Mouse (Mus musculus) CH12.LX (cell line): ENCODE data around the gene Bcl7b. TPM values are rescaled to one million over a fixed set of nuclear protein-coding genes. Genes with fewer than 3 reads are reported as not detected.

Experiments
- DNase-seq: peaks from one replicate; pipeline ENCODE4 v3.0.0-alpha.2; 2013; ENCODE audit errors: extremely low read depth
- H3K27ac ChIP-seq: 2 replicates; pipeline ENCODE4 v1.5.1; 2012; ENCODE audit warnings: low read depth, mild to moderate bottlenecking, control low read depth, moderate library complexity; ENCODE audit not compliant: insufficient read depth
- H3K27me3 ChIP-seq: replicated peaks from 2 replicates; pipeline ENCODE3; 2012; ENCODE audit warnings: inconsistent platforms
- H3K36me3 ChIP-seq, 2 experiments: replicated peaks in 1 of 2; 2 replicates each; pipeline versions ENCODE3 to v1.6.1; 2012; ENCODE audit warnings: inconsistent platforms in 1 of 2, low read length in 1 of 2, mild to moderate bottlenecking in 1 of 2, mixed read lengths in 1 of 2, moderate library complexity in 1 of 2; ENCODE audit not compliant: control insufficient read depth in 1 of 2, insufficient read depth in 1 of 2
- H3K4me1 ChIP-seq, 2 experiments: 2 replicates each; pipeline ENCODE4 v1.6.1; 2012; ENCODE audit warnings: inconsistent platforms in 1 of 2, moderate library complexity in 1 of 2; ENCODE audit not compliant: insufficient read depth in 2 of 2, control insufficient read depth in 1 of 2
- H3K4me2 ChIP-seq: 2 replicates; pipeline ENCODE4 v1.6.1; 2012; ENCODE audit warnings: low read depth, mild to moderate bottlenecking, control low read depth; ENCODE audit not compliant: poor library complexity, insufficient read depth, severe bottlenecking
- H3K4me3 ChIP-seq, 3 experiments: fragments of 150-350 bp in 1 of 3; sonication (generic) in 1 of 3; replicated peaks in 1 of 3; 2 replicates each; pipeline versions ENCODE3 to v1.5.1; 2011 to 2012; ENCODE audit warnings: low read depth in 2 of 3, low read length in 2 of 3, mild to moderate bottlenecking in 2 of 3, moderate library complexity in 2 of 3, control low read depth in 1 of 3, improper control_type of control experiment in 1 of 3, inconsistent platforms in 1 of 3, mixed read lengths in 1 of 3; ENCODE audit not compliant: poor library complexity in 1 of 3
- H3K79me2 ChIP-seq: replicated peaks from 2 replicates; pipeline ENCODE4 v1.6.1; 2012; ENCODE audit warnings: mild to moderate bottlenecking, moderate library complexity; ENCODE audit not compliant: control insufficient read depth, poor library complexity, insufficient read depth, severe bottlenecking; ENCODE audit errors: extremely low read depth
- H3K9ac ChIP-seq: 2 replicates; pipeline ENCODE4 v1.6.1; 2012; ENCODE audit warnings: low read depth, mild to moderate bottlenecking, control low read depth, moderate library complexity; ENCODE audit not compliant: insufficient read depth
- H3K9me3 ChIP-seq: replicated peaks from 2 replicates; pipeline ENCODE3; 2012; ENCODE audit warnings: low read length, inconsistent platforms, mixed read lengths
- BHLHE40 ChIP-seq: IDR thresholded peaks from 2 replicates; pipeline ENCODE4 v1.6.1; 2011; ENCODE audit warnings: mild to moderate bottlenecking, low read depth, low read length, improper control_type of control experiment
- CHD1 ChIP-seq: IDR thresholded peaks from 2 replicates; pipeline ENCODE4 v1.6.1; 2012; ENCODE audit warnings: low read depth, low read length, improper control_type of control experiment, inconsistent platforms
- CTCF ChIP-seq, 2 experiments: IDR thresholded peaks in 1 of 2; conservative IDR thresholded peaks in 1 of 2; 2 replicates each; pipeline ENCODE4 v1.5.1; 2011 to 2012; ENCODE audit warnings: low read depth in 2 of 2, low read length in 2 of 2, improper control_type of control experiment in 1 of 2, inconsistent platforms in 1 of 2, mild to moderate bottlenecking in 1 of 2, moderate library complexity in 1 of 2
- E2F4 ChIP-seq: IDR thresholded peaks from 2 replicates; pipeline ENCODE4 v1.6.1; 2011; ENCODE audit warnings: low read depth, low read length, improper control_type of control experiment; ENCODE audit not compliant: insufficient replicate concordance
- ELF1 ChIP-seq: IDR thresholded peaks from 2 replicates; pipeline ENCODE4 v1.6.1; 2014; ENCODE audit warnings: low read depth, mild to moderate bottlenecking, inconsistent platforms, low read length, improper control_type of control experiment
- EP300 ChIP-seq: IDR thresholded peaks from 2 replicates; pipeline ENCODE4 v1.6.1; 2011; ENCODE audit warnings: low read length, improper control_type of control experiment
- HCFC1 ChIP-seq: IDR thresholded peaks from 2 replicates; pipeline ENCODE4 v1.6.1; 2012; ENCODE audit warnings: low read depth, mild to moderate bottlenecking, inconsistent platforms, low read length, improper control_type of control experiment
- JUN ChIP-seq: IDR thresholded peaks from 2 replicates; pipeline ENCODE4 v1.6.1; 2011; ENCODE audit warnings: low read depth, mild to moderate bottlenecking, low read length, improper control_type of control experiment, moderate library complexity; ENCODE audit not compliant: insufficient read depth
- JUND ChIP-seq: conservative IDR thresholded peaks from 2 replicates; pipeline ENCODE4 v1.6.1; 2011; ENCODE audit warnings: low read depth, low read length, improper control_type of control experiment
- MAFK ChIP-seq: IDR thresholded peaks from 2 replicates; pipeline ENCODE4 v1.6.1; 2011; ENCODE audit warnings: low read length, improper control_type of control experiment; ENCODE audit not compliant: insufficient replicate concordance
- MAX ChIP-seq: IDR thresholded peaks from 2 replicates; pipeline ENCODE4 v1.6.1; 2011; ENCODE audit warnings: low read length, improper control_type of control experiment
- MAZ ChIP-seq: IDR thresholded peaks from 2 replicates; pipeline ENCODE4 v1.6.1; 2012; ENCODE audit warnings: low read depth, mild to moderate bottlenecking, inconsistent platforms, low read length, improper control_type of control experiment, moderate library complexity
- MXI1 ChIP-seq: IDR thresholded peaks from 2 replicates; pipeline ENCODE4 v1.6.1; 2011; ENCODE audit warnings: mild to moderate bottlenecking, low read depth, low read length, improper control_type of control experiment
- NELFE ChIP-seq: IDR thresholded peaks from 2 replicates; pipeline ENCODE4 v1.6.1; 2011; ENCODE audit warnings: low read depth, low read length, improper control_type of control experiment
- NRF1 ChIP-seq: IDR thresholded peaks from 2 replicates; pipeline ENCODE4 v1.6.1; 2014; ENCODE audit warnings: low read depth, mild to moderate bottlenecking, inconsistent platforms, low read length, improper control_type of control experiment, moderate library complexity
- PAX5 ChIP-seq: IDR thresholded peaks from 2 replicates; pipeline ENCODE4 v1.6.1; 2012; ENCODE audit warnings: low read length, inconsistent platforms, mixed read lengths
- POLR2AphosphoS2 ChIP-seq: IDR thresholded peaks from 2 replicates; pipeline ENCODE4 v1.6.1; 2011; ENCODE audit warnings: low read depth, low read length, improper control_type of control experiment
- RCOR1 ChIP-seq: conservative IDR thresholded peaks from 2 replicates; pipeline ENCODE4 v1.6.1; 2012; ENCODE audit warnings: low read depth, mild to moderate bottlenecking, inconsistent platforms, low read length, improper control_type of control experiment
- SIN3A ChIP-seq: IDR thresholded peaks from 2 replicates; pipeline ENCODE4 v1.6.1; 2012; ENCODE audit warnings: low read length, improper control_type of control experiment, inconsistent platforms
- TBP ChIP-seq: conservative IDR thresholded peaks from 2 replicates; pipeline ENCODE4 v1.6.1; 2011; ENCODE audit warnings: low read depth, low read length, improper control_type of control experiment
- TCF12 ChIP-seq: IDR thresholded peaks from 2 replicates; pipeline ENCODE4 v1.6.1; 2014; ENCODE audit warnings: low read depth, mild to moderate bottlenecking, inconsistent platforms, low read length, improper control_type of control experiment
- UBTF ChIP-seq: IDR thresholded peaks from 2 replicates; pipeline ENCODE4 v1.6.1; 2012; ENCODE audit warnings: low read depth, mild to moderate bottlenecking, inconsistent platforms, low read length, improper control_type of control experiment, moderate library complexity
- USF1 ChIP-seq: IDR thresholded peaks from 2 replicates; pipeline ENCODE4 v1.6.1; 2014; ENCODE audit warnings: low read depth, mild to moderate bottlenecking, inconsistent platforms, low read length, improper control_type of control experiment
- USF2 ChIP-seq: conservative IDR thresholded peaks from 2 replicates; pipeline ENCODE4 v1.6.1; 2011; ENCODE audit warnings: low read depth, low read length, improper control_type of control experiment
- ZC3H11A ChIP-seq: IDR thresholded peaks from 2 replicates; pipeline ENCODE4 v1.6.1; 2012; ENCODE audit warnings: low read depth, mild to moderate bottlenecking, inconsistent platforms, low read length, improper control_type of control experiment
- dilution Hi-C: fragments of 300-500 bp; cut with MboI; formaldehyde crosslinking; loops from 2 replicates; pipeline ENCODE4 v1.14.3; 2020; ENCODE audit warnings: low sequenced_read_pairs; ENCODE audit not compliant: extremely low pct_unique_long_range_greater_than_20kb, extremely low pct_ligation_motif_present
- in situ Hi-C: fragments of 300-500 bp; cut with MboI; formaldehyde crosslinking; loops from 3 replicates; pipeline ENCODE4 v1.14.3; 2019; ENCODE audit warnings: low sequenced_read_pairs, low pct_ligation_motif_present, low pct_unique_long_range_greater_than_20kb, mixed read lengths
- polyA plus RNA-seq: library from polyadenylated mRNA; unstranded; fragments of >175 nt; gene quantifications from 2 replicates; pipeline ENCODE4 v1.2.1, GENCODE M21; 2012; ENCODE audit warnings: low read depth; ENCODE audit not compliant: insufficient read length
- total RNA-seq, 2 experiments: library from RNA; depleted of rRNA; stranded (reverse); fragments of 300-350 nt in 1 of 2; fragments of >200 nt in 1 of 2; gene quantifications; 2 replicates each; pipeline ENCODE4 v1.2.3; 2012 to 2014

Bcl7b gene
- total and polyA plus RNA-seq, 3 experiments: 20.1 to 40.8 (median 24.1) TPM

GRCm38 (mm10) chr5:135134534-135134933, 33.5 kb upstream of the Bcl7b start (continued):
- TF ChIP-seq MAX: no peak
- TF ChIP-seq ZC3H11A: no peak
- no peak for TF ChIP-seq MXI1
- TF ChIP-seq JUN: no peak
- no peak for TF ChIP-seq USF2

- peaks cover 2 to 3% of the 10 kb centered on the region in 2 experiments; a peak in 3 of 4 replicates for H3K4me1 ChIP-seq
- in situ Hi-C loops: no loop called here
Observed at GRCm38 (mm10) chr5:135139881-135140280, 28.2 kb upstream of the Bcl7b start.

GRCm38 (mm10) chr5:135144469-135144868, 23.6 kb upstream of the Bcl7b start:
- dilution Hi-C loops (no loop called here), in situ Hi-C loops (no loop called here)
- Histone ChIP-seq H3K4me3 (no peak overlapping the region), H3K27ac (no peak overlapping the region), H3K4me1 (peaks cover 0 to 8% of the 10 kb centered on the region in 2 experiments; a peak in 2 of 4 replicates), H3K9ac (no peak overlapping the region), H3K9me3 (peaks cover 6% of the 10 kb centered on the region), H3K79me2 (no peaks in the 10 kb centered on the region), H3K4me2 (no peak overlapping the region), H3K27me3 (peaks cover 40% of the 10 kb centered on the region), H3K36me3 (no peaks in the 10 kb centered on the region)
- no peak for DNase-seq
- TF ChIP-seq SIN3A (no peak), EP300 (no peak), ELF1 (no peak), MXI1 (no peak), MAFK (no peak), POLR2AphosphoS2 (no peak), UBTF (no peak), RCOR1 (no peak), CHD1 (no peak), PAX5 (no peak), TBP (no peak), JUND (no peak), HCFC1 (no peak), NRF1 (no peak), NELFE (no peak), E2F4 (no peak), TCF12 (no peak), BHLHE40 (no peak), CTCF (conservative IDR thresholded peaks at IDR 0.05 in 1 of 2, IDR thresholded peaks at IDR 0.05 in 1 of 2; ENCODE audit: low read depth in 2 of 2, low read length in 2 of 2) (no peak)

More at GRCm38 (mm10) chr5:135139881-135140280, 28.2 kb upstream of the Bcl7b start:
- H3K36me3 ChIP-seq: no peaks in the 10 kb centered on the region
- H3K4me3 ChIP-seq: no peak overlapping the region
- DNase-seq: no peak
- peaks cover 79% of the 10 kb centered on the region for H3K27me3 ChIP-seq
- peaks cover 22% of the 10 kb centered on the region for H3K9me3 ChIP-seq
- no peak overlapping the region for H3K4me2 ChIP-seq
- no peak overlapping the region for H3K9ac ChIP-seq
- TF ChIP-seq E2F4 (no peak), MAZ (no peak), USF1 (no peak), UBTF (no peak), PAX5 (no peak), MAX (no peak)
- TF ChIP-seq, all 38 proteins: peak for 0
- dilution Hi-C loops: no loop called here
- Histone ChIP-seq H3K79me2 (no peaks in the 10 kb centered on the region), H3K27ac (no peak overlapping the region)
